18 mouse cellular contexts compared by ENCODE assay signal in the genomic region with DNA sequence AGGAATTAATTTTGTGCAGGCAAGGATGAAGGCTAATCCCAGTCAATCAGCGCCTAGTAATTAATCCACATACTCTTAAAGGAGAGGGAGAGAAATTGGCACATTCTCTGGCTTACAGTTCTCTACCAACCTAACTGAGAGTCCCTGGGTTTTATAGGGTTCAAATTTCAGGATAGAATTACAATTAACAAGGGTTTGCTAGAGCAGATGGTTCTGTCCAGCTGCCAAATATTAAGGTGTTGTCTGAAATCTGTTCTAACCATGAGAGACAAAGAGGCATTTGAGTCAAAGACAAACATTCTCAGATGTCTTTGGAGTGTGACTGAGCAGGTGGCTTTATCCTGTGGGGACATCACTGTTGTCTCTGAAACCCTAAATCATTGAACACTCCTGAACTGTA.
DNase-seq lines count a peak whose midpoint lies in the region; ATAC-seq and TF ChIP-seq lines count a peak whose summit lies in the region.
"Had no signal": no experiment of that assay in that cellular context is flagged by ENCODE, and none has a peak within 500 bp of the region (broad histone marks: within the 10 kb centered on the region; RNA-seq: fewer than 3 reads in every experiment).

No protein-coding gene starts in this region.

- H3K4me3 ChIP-seq in kidney, embryonic 14.5 days (ENCODE audit: low read length) = no peak overlapping the region
- no peak overlapping the region for H3K4me3 ChIP-seq in midbrain, embryonic 14.5 days (replicated peaks; ENCODE audit: low read depth, low read length)
- no peak overlapping the region for H3K4me3 ChIP-seq in midbrain, embryonic 10.5 days
- no peak overlapping the region for H3K4me3 ChIP-seq in forebrain, embryonic 12.5 days (replicated peaks)
- no peak overlapping the region for H3K4me3 ChIP-seq in midbrain, postnatal 0 days (ENCODE audit: low read depth, low read length)
- H3K4me3 ChIP-seq in intestine, embryonic 15.5 days (replicated peaks) = no peak overlapping the region
- H3K4me3 ChIP-seq: embryonic facial prominence, embryonic 12.5 days; heart, embryonic 10.5 days; hindbrain, embryonic 10.5 days; lung, embryonic 15.5 days had no signal

- peak; percentile 81 for ATAC-seq in kidney, embryonic 14.5 days (ENCODE audit: low FRiP score, low TSS enrichment)
- no peak for ATAC-seq in midbrain, embryonic 14.5 days (ENCODE audit: low FRiP score, low TSS enrichment)
- peak; percentile 78; the same call in 1 of the 2 replicates for ATAC-seq in forebrain, embryonic 12.5 days (ENCODE audit: low FRiP score)
- no peak for ATAC-seq in midbrain, postnatal 0 days (ENCODE audit: low FRiP score)
- ATAC-seq in intestine, embryonic 15.5 days = no peak

- peaks cover 11% of the 10 kb centered on the region; the same call in 1 of the 2 replicates for H3K4me1 ChIP-seq in kidney, embryonic 14.5 days (ENCODE audit: control insufficient read depth, insufficient read depth, low read length)
- no peaks in the 10 kb centered on the region for H3K4me1 ChIP-seq in midbrain, embryonic 14.5 days (ENCODE audit: control insufficient read depth, insufficient read depth, low read length)
- H3K4me1 ChIP-seq in midbrain, embryonic 10.5 days = peaks cover 21% of the 10 kb centered on the region
- peaks cover 16% of the 10 kb centered on the region for H3K4me1 ChIP-seq in forebrain, embryonic 12.5 days
- no peaks in the 10 kb centered on the region for H3K4me1 ChIP-seq in midbrain, postnatal 0 days (ENCODE audit: insufficient read depth, low read length)
- H3K4me1 ChIP-seq in intestine, embryonic 15.5 days (replicated peaks) = no peaks in the 10 kb centered on the region

- DNase-seq in kidney, postnatal 36 days = no peak
- peak; percentile 19 for DNase-seq in midbrain, embryonic 14.5 days
- DNase-seq in midbrain, embryonic 10.5 days (ENCODE audit: low spot score) = no peak
- DNase-seq in midbrain, postnatal 0 days (ENCODE audit: low spot score) = peak; percentile 24
- DNase-seq: cerebellum, adult 2 months; cerebellum, postnatal 36 days; kidney, adult 8-10 months; layer of hippocampus, postnatal 36 days; lung, postnatal 4 days; thymus, postnatal 14 days had no signal

- 48% methylated on average over 1 of the region's 1 CpGs for WGBS in kidney, embryonic 14.5 days
- WGBS in midbrain, embryonic 14.5 days = 39% methylated on average over 1 of the region's 1 CpGs
- WGBS in midbrain, embryonic 10.5 days = 34% methylated on average over 1 of the region's 1 CpGs
- WGBS in forebrain, embryonic 12.5 days = 20% methylated on average over 1 of the region's 1 CpGs
- WGBS in midbrain, postnatal 0 days = 38% methylated on average over 1 of the region's 1 CpGs
- 86% methylated on average over 1 of the region's 1 CpGs for WGBS in intestine, embryonic 15.5 days

- TF ChIP-seq CTCF in midbrain, postnatal 0 days (IDR thresholded peaks at IDR 0.05) = no peak

- no peaks in the 10 kb centered on the region for H3K36me3 ChIP-seq in kidney, embryonic 14.5 days (ENCODE audit: control insufficient read depth, insufficient read depth, low read length)
- no peaks in the 10 kb centered on the region for H3K36me3 ChIP-seq in midbrain, embryonic 14.5 days (ENCODE audit: control insufficient read depth, insufficient read depth, low read length)
- no peaks in the 10 kb centered on the region for H3K36me3 ChIP-seq in midbrain, embryonic 10.5 days
- no peaks in the 10 kb centered on the region for H3K36me3 ChIP-seq in forebrain, embryonic 12.5 days (replicated peaks)
- no peaks in the 10 kb centered on the region for H3K36me3 ChIP-seq in midbrain, postnatal 0 days (ENCODE audit: insufficient read depth, low read length)
- H3K36me3 ChIP-seq in intestine, embryonic 15.5 days = no peaks in the 10 kb centered on the region
- H3K36me3 ChIP-seq: embryonic facial prominence, embryonic 12.5 days; heart, embryonic 10.5 days; hindbrain, embryonic 10.5 days; lung, embryonic 15.5 days had no signal

- no peaks in the 10 kb centered on the region for H3K9me3 ChIP-seq in kidney, embryonic 14.5 days (ENCODE audit: control insufficient read depth, low read length)
- H3K9me3 ChIP-seq in midbrain, embryonic 14.5 days (ENCODE audit: control insufficient read depth, low read length) = no peaks in the 10 kb centered on the region
- H3K9me3 ChIP-seq in midbrain, embryonic 10.5 days (replicated peaks) = no peaks in the 10 kb centered on the region
- no peaks in the 10 kb centered on the region for H3K9me3 ChIP-seq in forebrain, embryonic 12.5 days
- no peaks in the 10 kb centered on the region for H3K9me3 ChIP-seq in midbrain, postnatal 0 days (ENCODE audit: low read length)
- no peaks in the 10 kb centered on the region for H3K9me3 ChIP-seq in intestine, embryonic 15.5 days
- H3K9me3 ChIP-seq: embryonic facial prominence, embryonic 12.5 days; heart, embryonic 10.5 days; hindbrain, embryonic 10.5 days; lung, embryonic 15.5 days had no signal

- H3K27ac ChIP-seq in kidney, embryonic 14.5 days (ENCODE audit: low read depth, low read length) = no peak overlapping the region
- H3K27ac ChIP-seq in midbrain, embryonic 14.5 days (replicated peaks; ENCODE audit: low read depth, low read length) = no peak overlapping the region
- H3K27ac ChIP-seq in midbrain, embryonic 10.5 days (replicated peaks) = no peak overlapping the region
- H3K27ac ChIP-seq in forebrain, embryonic 12.5 days = no peak overlapping the region
- no peak overlapping the region for H3K27ac ChIP-seq in midbrain, postnatal 0 days (ENCODE audit: low read depth, low read length)
- H3K27ac ChIP-seq in intestine, embryonic 15.5 days = no peak overlapping the region
- H3K27ac ChIP-seq: embryonic facial prominence, embryonic 12.5 days; heart, embryonic 10.5 days; hindbrain, embryonic 10.5 days; lung, embryonic 15.5 days had no signal

- no peaks in the 10 kb centered on the region for H3K27me3 ChIP-seq in kidney, embryonic 14.5 days (ENCODE audit: control insufficient read depth, insufficient read depth, low read length)
- no peaks in the 10 kb centered on the region for H3K27me3 ChIP-seq in midbrain, embryonic 14.5 days (ENCODE audit: control insufficient read depth, insufficient read depth, low read length)
- H3K27me3 ChIP-seq in midbrain, embryonic 10.5 days (ENCODE audit: low read depth, poor library complexity, severe bottlenecking) = no peaks in the 10 kb centered on the region
- H3K27me3 ChIP-seq in forebrain, embryonic 12.5 days = no peaks in the 10 kb centered on the region
- H3K27me3 ChIP-seq in midbrain, postnatal 0 days (ENCODE audit: insufficient read depth, low read length) = no peaks in the 10 kb centered on the region
- no peaks in the 10 kb centered on the region for H3K27me3 ChIP-seq in intestine, embryonic 15.5 days (replicated peaks)
- H3K27me3 ChIP-seq: embryonic facial prominence, embryonic 12.5 days; lung, embryonic 15.5 days had no signal

- H3K9ac ChIP-seq in kidney, embryonic 14.5 days (ENCODE audit: low read depth, low read length) = no peak overlapping the region
- no peak overlapping the region for H3K9ac ChIP-seq in midbrain, embryonic 14.5 days (replicated peaks; ENCODE audit: low read length)
- no peak overlapping the region for H3K9ac ChIP-seq in forebrain, embryonic 12.5 days
- no peak overlapping the region for H3K9ac ChIP-seq in midbrain, postnatal 0 days (replicated peaks; ENCODE audit: low read length, poor library complexity, severe bottlenecking)
- no peak overlapping the region for H3K9ac ChIP-seq in intestine, embryonic 15.5 days
- H3K9ac ChIP-seq: embryonic facial prominence, embryonic 12.5 days; lung, embryonic 15.5 days had no signal

- no peak overlapping the region for H3K4me2 ChIP-seq in kidney, embryonic 14.5 days (replicated peaks; ENCODE audit: low read depth, low read length)
- no peak overlapping the region for H3K4me2 ChIP-seq in midbrain, embryonic 14.5 days (ENCODE audit: low read length)
- H3K4me2 ChIP-seq in forebrain, embryonic 12.5 days = no peak overlapping the region
- no peak overlapping the region for H3K4me2 ChIP-seq in midbrain, postnatal 0 days (ENCODE audit: low read depth, low read length, poor library complexity, severe bottlenecking)
- no peak overlapping the region for H3K4me2 ChIP-seq in intestine, embryonic 15.5 days (replicated peaks)
- H3K4me2 ChIP-seq: embryonic facial prominence, embryonic 12.5 days; liver, embryonic 11.5 days; lung, embryonic 15.5 days had no signal

Comparison
In these comparisons a context has a peak if more than half of its experiments do, and no peak if none do; other contexts are left out.
1. DNase-seq: peak in midbrain, embryonic 14.5 days (single experiment) and midbrain, postnatal 0 days (single experiment); none in kidney, postnatal 36 days (0 of 2) and midbrain, embryonic 10.5 days (single experiment).
2. ATAC-seq: peak in kidney, embryonic 14.5 days (single experiment) and forebrain, embryonic 12.5 days (single experiment); none in midbrain, embryonic 14.5 days (single experiment), midbrain, postnatal 0 days (single experiment) and intestine, embryonic 15.5 days (single experiment).